Mouse (Mus musculus) heart, postnatal 25 days (tissue): ENCODE measurements around the gene Rbbp5. TPM values are rescaled to one million over a fixed set of nuclear protein-coding genes. Genes with fewer than 3 reads are reported as not detected.

Source experiments
- DNase-seq: peaks from one replicate; pipeline ENCODE4 v3.0.0; 2022; ENCODE audit warnings: low spot score
- intact Hi-C: fragments of 180-260 bp; cut with DNase I; formaldehyde crosslinking; loops from one replicate; pipeline ENCODE4 v1.15.1; 2025
- total RNA-seq, 2 experiments: library from RNA; stranded (reverse); gene quantifications; 2 replicates each; pipeline ENCODE4 v1.2.3; 2021

Gene Rbbp5
- total RNA-seq, 2 experiments from 2014 or later: 18.9 to 24.2 TPM

GRCm38 (mm10) chr1:132535541-132535940 is 58.4 kb downstream of the Rbbp5 start:
- intact Hi-C loops: no loop called here
- DNase-seq: no peak

DNA sequence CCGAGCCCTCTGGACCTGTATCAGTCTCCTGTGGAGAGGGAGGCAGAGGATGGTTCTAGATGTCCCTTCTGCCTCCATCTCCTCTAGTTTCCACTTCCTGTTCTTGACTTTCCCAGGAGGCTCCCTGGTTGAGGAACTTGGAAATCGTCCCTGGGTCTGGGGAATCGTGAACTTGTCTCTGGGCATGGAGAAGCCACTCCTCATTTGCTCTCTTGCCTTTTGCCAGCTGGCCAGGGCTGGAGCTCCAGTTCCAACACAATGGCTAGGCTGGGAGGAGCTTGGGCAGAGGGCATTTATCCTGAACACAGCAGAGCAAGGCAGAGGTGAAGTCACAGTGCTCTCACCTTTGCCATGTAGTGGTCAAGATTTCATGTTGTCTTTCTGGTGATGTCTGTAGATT is 59.3 kb downstream of the Rbbp5 start:
- intact Hi-C loops: no loop called here
- no peak for DNase-seq

DNA sequence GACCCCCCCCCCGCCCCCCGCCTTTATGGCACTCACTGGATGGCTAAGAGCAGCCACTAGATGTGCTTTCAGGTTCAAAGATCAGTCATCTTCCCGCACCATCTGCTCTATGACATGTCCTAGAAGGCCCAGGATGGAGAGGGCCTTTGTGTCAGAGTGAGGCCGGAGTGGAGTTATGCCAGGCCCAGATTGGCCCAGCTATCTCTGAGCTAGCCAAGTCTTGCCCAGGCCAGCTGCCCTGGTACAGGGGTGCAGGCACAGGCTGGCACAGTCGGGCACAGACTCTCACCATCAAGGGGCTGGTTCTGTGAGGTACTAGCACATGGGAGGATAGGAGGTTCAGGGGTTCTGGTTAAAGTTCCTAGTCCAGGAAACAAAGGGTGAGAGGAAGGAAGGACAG is 60.6 kb downstream of the Rbbp5 start:
- intact Hi-C loops: no loop called here
- no peak for DNase-seq

- intact Hi-C loops: no loop called here
- no peak for DNase-seq
Observed at GRCm38 (mm10) chr1:132540701-132541100, 63.5 kb downstream of the Rbbp5 start.

DNA sequence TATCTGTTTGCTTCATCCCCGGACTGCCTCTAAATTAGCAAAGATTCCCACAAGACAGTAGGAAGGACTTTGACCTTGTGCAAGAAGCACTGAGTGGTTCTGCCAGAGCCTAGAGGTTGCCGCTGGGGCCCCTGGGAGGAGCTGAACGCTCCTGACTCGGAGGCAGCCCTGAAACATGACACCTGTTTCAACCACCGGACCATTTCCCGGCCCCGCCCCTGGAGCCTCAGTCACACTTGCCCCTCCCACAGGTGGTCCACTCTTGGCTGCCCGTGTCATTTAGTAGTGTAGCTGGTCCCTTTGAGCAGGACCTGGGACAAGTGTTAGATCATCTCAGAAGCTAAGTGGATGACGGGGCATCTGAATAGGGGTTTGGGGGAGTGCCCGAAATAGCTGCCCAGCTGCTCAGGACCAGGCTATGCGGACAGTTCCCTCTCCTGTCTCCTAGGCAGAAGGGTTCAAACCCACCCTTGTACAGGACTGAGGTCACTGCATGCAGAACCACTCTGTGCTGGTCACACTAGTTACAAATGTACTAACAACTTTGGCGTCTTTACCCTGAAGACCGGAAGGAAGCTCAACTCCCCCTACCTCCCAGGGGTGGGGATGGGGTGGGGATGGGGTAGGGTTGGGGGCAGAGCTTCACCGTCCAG is 64.1 kb downstream of the Rbbp5 start:
- intact Hi-C loops: no loop called here
- no peak for DNase-seq

DNA sequence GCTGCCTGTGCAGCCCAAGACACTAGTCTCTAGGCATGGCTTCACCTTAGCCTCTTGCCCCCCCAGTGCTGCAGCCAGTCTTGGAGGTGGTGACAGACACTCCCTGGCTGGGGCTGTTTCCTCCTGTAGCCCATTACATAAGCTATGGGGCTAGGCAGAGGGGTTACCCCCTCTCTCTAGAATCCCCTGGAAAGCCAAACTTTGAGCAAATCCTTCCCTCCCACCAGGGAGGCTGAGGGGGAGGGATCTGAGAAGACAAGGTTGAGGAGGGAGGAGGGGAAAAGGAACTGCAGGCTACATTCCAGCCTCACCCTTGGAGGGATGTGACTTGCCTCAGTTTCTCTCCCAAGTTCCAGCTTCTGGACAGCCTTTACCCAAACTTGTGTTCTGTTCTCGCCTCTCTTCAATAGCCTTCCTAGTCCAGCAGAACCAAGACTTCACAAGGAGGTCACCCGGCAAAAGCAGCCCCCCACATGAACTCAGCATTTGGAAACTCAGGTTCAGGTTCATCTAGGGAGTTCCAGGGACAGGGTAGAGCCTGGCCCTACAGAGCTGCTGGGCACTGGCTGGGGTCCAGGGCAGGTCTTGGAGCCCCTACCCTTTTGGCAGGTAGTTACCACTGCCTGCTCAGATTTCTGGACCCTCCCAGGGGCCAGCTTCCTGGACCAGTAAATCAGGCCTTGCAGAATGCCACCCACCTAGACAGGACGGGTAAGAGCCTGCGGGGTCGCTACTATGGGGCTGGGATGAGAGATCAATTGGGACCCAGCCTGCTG is 64.8 kb downstream of the Rbbp5 start:
- DNase-seq: no peak
- intact Hi-C loops: no loop called here

DNA sequence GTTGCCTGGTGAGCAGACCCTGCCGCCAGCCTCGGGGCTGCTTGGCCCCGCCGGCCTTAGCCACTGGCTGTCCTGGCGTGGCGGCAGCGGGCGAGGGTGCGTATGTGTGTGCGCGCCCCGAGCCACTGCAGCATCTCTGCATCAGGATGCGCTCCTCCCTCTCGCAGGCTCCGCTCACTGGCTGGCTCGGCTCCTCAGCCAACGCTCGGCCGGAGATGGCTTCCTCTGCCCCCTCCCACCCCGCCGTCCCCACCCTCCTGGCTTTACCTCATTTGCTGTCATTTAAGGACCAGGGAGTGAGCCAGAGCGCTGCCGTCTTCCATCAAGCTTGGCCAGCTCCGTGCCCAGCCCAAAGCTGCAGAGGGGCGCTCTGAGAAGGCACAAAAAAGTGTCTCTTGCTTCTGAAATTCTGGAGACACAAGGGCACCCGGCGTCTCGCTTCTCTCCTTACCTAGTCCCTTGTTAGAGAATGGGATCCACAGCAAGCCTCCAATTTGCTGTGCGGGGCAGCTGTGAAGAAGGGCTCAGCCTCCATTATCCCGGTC is 65.7 kb downstream of the Rbbp5 start, which contains the start of gene Cntn2:
Cntn2 (minus strand) TSS at position 495 of the 545 bp plus-strand sequence.
- intact Hi-C loops: no loop called here
- no peak for DNase-seq

DNA sequence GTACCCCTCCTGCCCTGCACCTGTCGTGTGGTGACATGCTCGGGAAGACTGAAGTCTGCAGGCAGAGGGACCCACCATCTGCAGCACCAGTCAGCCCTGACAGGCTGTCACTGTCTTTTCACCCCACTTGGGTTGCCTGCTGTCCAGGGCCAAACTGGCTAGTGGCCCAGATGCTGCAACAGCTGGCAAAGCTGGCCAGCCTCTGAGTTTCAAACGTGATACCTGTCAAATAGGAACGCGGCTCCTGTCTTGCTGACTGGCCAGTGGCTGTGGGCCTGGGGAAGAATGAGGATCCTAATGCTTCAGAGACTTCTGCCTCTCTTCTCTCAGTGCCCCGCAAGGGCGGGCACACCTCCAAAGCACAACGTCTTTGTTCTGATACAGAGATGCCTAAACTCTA is 66.6 kb downstream of the Rbbp5 start:
- DNase-seq: no peak
- intact Hi-C loops: no loop called here

Other genes starting within 250 kb of the Rbbp5 start
- gene Gm10188, start 247.6 kb upstream of the Rbbp5 start, total RNA-seq: not detected
- 10 to 100 TPM; 22.3 to 28.8 TPM for gene Klhdc8a, start 178.7 kb upstream of the Rbbp5 start, total RNA-seq
- 1 to 10 TPM; 4.1 to 4.3 TPM for gene Nuak2, start 161.2 kb upstream of the Rbbp5 start, total RNA-seq
- gene Tmcc2, start 86.1 kb upstream of the Rbbp5 start, total RNA-seq: 10 to 100 TPM; 17.0 to 18.5 TPM
- gene Dstyk, start 59.8 kb upstream of the Rbbp5 start, total RNA-seq: 10 to 100 TPM; 17.4 TPM
- 1 to 10 TPM; 1.6 TPM for gene Tmem81, start 28.9 kb downstream of the Rbbp5 start, total RNA-seq
- 1 to 10 TPM; 3.9 to 7.8 TPM for gene Cntn2, start 65.9 kb downstream of the Rbbp5 start, total RNA-seq